Mouse (Mus musculus) embryonic facial prominence, embryonic 13.5 days (tissue): ENCODE measurements around the gene Arhgef10l. TPM values are rescaled to one million over a fixed set of nuclear protein-coding genes. Genes with fewer than 3 reads are reported as not detected.

ENCODE experiments used
- ATAC-seq: fragments of 200-750 bp; cut with Nextera tagmentation; 2 replicates; pipeline ENCODE4 v1.8.0; 2017; ENCODE audit warnings: low read depth; ENCODE audit not compliant: insufficient number of reproducible peaks, insufficient read depth, low FRiP score, low TSS enrichment
- H3K27ac ChIP-seq: fragments of 300-500 bp; sonication (generic); 2 replicates; pipeline ENCODE4 v1.5.1; 2015; ENCODE audit warnings: moderate library complexity, mild to moderate bottlenecking, inconsistent platforms
- H3K27me3 ChIP-seq: fragments of 300-500 bp; sonication (generic); 2 replicates; pipeline ENCODE4 v1.6.1; 2015; ENCODE audit warnings: mild to moderate bottlenecking, inconsistent platforms
- H3K36me3 ChIP-seq: fragments of 300-500 bp; sonication (generic); 2 replicates; pipeline ENCODE4 v1.6.1; 2015; ENCODE audit warnings: mild to moderate bottlenecking, inconsistent platforms
- H3K4me1 ChIP-seq: fragments of 300-500 bp; sonication (generic); 2 replicates; pipeline ENCODE4 v1.6.1; 2015; ENCODE audit warnings: inconsistent platforms
- H3K4me2 ChIP-seq: fragments of 300-500 bp; sonication (generic); 2 replicates; pipeline ENCODE4 v1.6.1; 2015; ENCODE audit warnings: moderate library complexity, mild to moderate bottlenecking, inconsistent platforms
- H3K4me3 ChIP-seq: fragments of 300-500 bp; sonication (generic); 2 replicates; pipeline ENCODE4 v1.5.1; 2015; ENCODE audit warnings: mild to moderate bottlenecking, inconsistent platforms
- H3K9ac ChIP-seq: fragments of 300-500 bp; sonication (generic); 2 replicates; pipeline ENCODE4 v1.6.1; 2015; ENCODE audit warnings: mild to moderate bottlenecking, inconsistent platforms
- H3K9me3 ChIP-seq: fragments of 300-500 bp; sonication (generic); 2 replicates; pipeline ENCODE4 v1.6.1; 2016; ENCODE audit warnings: inconsistent platforms
- WGBS: fragments of 180-500 bp; shearing (Covaris S2); methylation state at CpG from one replicate; pipeline ENCODE4 v1.1.7; 2015; ENCODE audit warnings: mixed read lengths; 5-methylcytosine and 5-hydroxymethylcytosine counted together
- polyA plus RNA-seq: library from polyadenylated mRNA; unstranded; fragments of >200 nt; fragmentation: Nextera tagmentation; extraction: Ambion mirVana; gene quantifications from 2 replicates; pipeline ENCODE4 v1.2.1, GENCODE M21; 2015

The Arhgef10l gene
- polyA plus RNA-seq, 1 experiment from 2014 or later: 11.5 TPM

- H3K36me3 ChIP-seq: peaks cover 69% of the 10 kb centered on the region
- ATAC-seq: no peak
- no peak overlapping the region for H3K4me2 ChIP-seq
- H3K9ac ChIP-seq: no peak overlapping the region
- no peak overlapping the region for H3K27ac ChIP-seq
- H3K4me1 ChIP-seq: no peaks in the 10 kb centered on the region
- H3K4me3 ChIP-seq: no peak overlapping the region
- no peaks in the 10 kb centered on the region for H3K9me3 ChIP-seq
- 48% methylated on average over 7 of the region's 7 CpGs for WGBS
- no peaks in the 10 kb centered on the region for H3K27me3 ChIP-seq
Measured at GRCm38 (mm10) chr4:140555273-140555672, 110.5 kb downstream of the Arhgef10l start.

DNA sequence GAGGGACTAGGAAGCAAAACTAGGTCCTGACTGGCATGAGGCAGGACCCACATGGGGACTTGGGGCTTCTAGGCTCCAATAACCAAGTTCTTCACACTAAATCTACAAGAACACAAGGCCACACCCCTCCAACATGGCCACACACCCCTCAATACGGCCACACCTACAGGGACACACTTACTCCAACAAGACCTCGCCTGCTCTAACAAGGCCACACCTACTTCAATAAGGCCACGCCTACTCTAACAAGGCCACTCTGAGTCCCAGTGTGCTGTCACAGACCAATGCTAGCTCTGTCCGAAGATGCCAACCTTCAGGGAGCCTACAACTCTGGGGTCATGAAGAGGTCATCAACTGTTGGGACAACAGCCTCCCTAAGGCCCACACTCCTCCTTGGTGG is 111.3 kb downstream of the Arhgef10l start:
- WGBS: 75% methylated on average over 4 of the region's 4 CpGs
- Histone ChIP-seq H3K36me3 (peaks cover 72% of the 10 kb centered on the region), H3K4me3 (no peak overlapping the region), H3K27me3 (no peaks in the 10 kb centered on the region), H3K9me3 (no peaks in the 10 kb centered on the region), H3K4me2 (no peak overlapping the region), H3K9ac (no peak overlapping the region), H3K4me1 (peaks cover 6% of the 10 kb centered on the region; the same call in 1 of the 2 replicates), H3K27ac (no peak overlapping the region)
- no peak for ATAC-seq

DNA sequence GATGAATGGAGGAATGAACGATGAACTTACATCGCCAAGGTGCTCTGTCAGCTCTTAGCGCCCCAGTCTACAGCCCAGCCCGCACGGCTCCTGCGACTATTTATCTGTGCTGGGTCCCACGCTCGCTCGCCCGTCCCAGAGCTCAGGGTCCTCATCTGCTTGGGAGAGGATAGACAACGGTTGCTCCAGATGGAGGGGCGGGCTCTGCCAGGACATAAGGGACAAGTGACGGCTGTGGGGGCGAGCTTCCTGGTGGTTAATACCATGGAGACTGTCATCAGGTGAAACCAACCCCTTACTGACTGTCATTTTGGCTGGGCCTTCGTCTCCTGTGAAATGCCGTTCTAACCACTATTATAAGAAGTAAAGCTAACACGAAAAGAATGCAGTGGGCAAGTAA is 114.0 kb downstream of the Arhgef10l start:
- Histone ChIP-seq H3K9me3 (no peaks in the 10 kb centered on the region), H3K4me2 (no peak overlapping the region), H3K4me1 (peaks cover 6% of the 10 kb centered on the region; the same call in 1 of the 2 replicates), H3K27ac (no peak overlapping the region), H3K9ac (no peak overlapping the region), H3K36me3 (peaks cover 71% of the 10 kb centered on the region), H3K27me3 (no peaks in the 10 kb centered on the region), H3K4me3 (no peak overlapping the region)
- no peak for ATAC-seq
- WGBS: 94% methylated on average over 17 of the region's 17 CpGs

GRCm38 (mm10) chr4:140550670-140551069 is 115.1 kb downstream of the Arhgef10l start:
- WGBS: 92% methylated on average over 6 of the region's 6 CpGs
- no peaks in the 10 kb centered on the region for H3K27me3 ChIP-seq
- H3K27ac ChIP-seq: 0 out of 2 replicates have a peak overlapping the region, but pooled peaks have one; percentile 34
- H3K4me3 ChIP-seq: no peak overlapping the region
- H3K9ac ChIP-seq: no peak overlapping the region
- no peak overlapping the region for H3K4me2 ChIP-seq
- no peak for ATAC-seq
- no peaks in the 10 kb centered on the region for H3K9me3 ChIP-seq
- H3K36me3 ChIP-seq: peaks cover 71% of the 10 kb centered on the region
- peaks cover 6% of the 10 kb centered on the region; the same call in 1 of the 2 replicates for H3K4me1 ChIP-seq

DNA sequence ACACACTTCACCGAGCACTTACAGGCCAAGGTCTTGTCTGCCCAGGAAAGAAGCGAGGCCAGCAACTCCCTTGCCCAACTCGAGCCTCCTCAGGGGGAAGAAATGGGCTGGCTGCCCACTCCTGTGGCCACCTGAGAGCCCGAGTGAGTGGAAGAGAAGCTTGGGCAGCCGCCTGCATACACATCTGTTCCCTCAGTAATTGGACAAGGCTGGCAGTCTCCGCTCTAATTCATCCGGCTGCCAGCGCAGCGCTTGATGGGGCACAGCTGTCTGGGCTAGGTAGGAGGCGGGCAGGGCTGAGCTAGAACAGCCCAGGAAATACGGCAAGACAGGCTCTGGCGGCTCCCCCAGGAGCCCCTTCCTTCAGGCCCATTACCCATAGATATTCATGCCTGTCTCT is 115.8 kb downstream of the Arhgef10l start:
- H3K9me3 ChIP-seq: no peaks in the 10 kb centered on the region
- H3K27me3 ChIP-seq: no peaks in the 10 kb centered on the region
- H3K4me1 ChIP-seq: peaks cover 6% of the 10 kb centered on the region; the same call in 1 of the 2 replicates
- no peak overlapping the region for H3K9ac ChIP-seq
- ATAC-seq: no peak
- no peak overlapping the region for H3K4me3 ChIP-seq
- WGBS: 61% methylated on average over 12 of the region's 12 CpGs
- H3K36me3 ChIP-seq: peaks cover 74% of the 10 kb centered on the region
- H3K27ac ChIP-seq: 0 out of 2 replicates have a peak overlapping the region, but pooled peaks have one; percentile 34
- H3K4me2 ChIP-seq: no peak overlapping the region

DNA sequence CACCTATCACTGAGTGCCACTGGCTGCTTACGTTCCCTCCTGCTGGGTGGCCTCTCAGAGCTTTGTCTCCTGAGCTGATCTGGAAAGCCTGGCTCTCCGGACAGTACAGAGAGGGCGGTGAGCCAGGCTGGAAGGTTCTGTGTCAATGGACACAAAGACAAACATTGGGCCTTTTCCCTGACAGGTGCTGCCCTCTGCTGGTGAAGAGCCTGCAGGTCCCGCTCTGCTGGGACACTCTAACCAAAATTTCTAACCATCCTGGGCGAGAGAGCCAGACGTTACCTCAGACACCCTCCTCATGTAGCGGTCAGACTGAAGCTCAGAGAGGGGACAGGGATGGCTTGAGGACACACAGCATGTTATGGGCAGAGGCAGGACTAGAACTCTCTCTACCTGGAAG is 118.3 kb downstream of the Arhgef10l start:
- no peaks in the 10 kb centered on the region for H3K9me3 ChIP-seq
- H3K4me2 ChIP-seq: no peak overlapping the region
- no peak overlapping the region for H3K9ac ChIP-seq
- 0 out of 2 replicates have a peak, but pooled peaks have one; percentile 23 for ATAC-seq
- 30% methylated on average over 7 of the region's 7 CpGs for WGBS
- H3K27me3 ChIP-seq: no peaks in the 10 kb centered on the region
- peaks cover 6% of the 10 kb centered on the region; the same call in 1 of the 2 replicates for H3K4me1 ChIP-seq
- no peak overlapping the region for H3K27ac ChIP-seq
- H3K36me3 ChIP-seq: peaks cover 68% of the 10 kb centered on the region
- H3K4me3 ChIP-seq: no peak overlapping the region

DNA sequence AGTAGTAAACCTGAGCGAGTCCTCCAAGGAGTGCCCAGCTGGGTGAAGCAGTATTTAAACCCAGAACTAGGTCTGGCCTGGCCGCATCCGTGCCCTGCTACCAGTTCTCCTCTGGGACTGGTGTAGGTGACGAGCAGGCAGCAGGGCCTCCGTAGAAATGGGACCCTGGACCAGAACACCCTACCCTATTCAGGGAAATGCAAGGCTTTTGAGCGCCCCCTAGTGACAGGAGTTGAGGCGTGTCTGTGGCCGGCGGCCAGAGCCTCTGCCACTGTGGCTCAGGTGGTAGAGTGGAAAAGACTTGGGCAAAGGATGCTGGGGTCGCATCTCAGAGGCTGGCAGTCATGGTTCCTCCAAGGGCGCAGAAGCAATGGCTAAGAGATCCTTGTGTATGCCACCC is 126.7 kb downstream of the Arhgef10l start:
- Histone ChIP-seq H3K36me3 (peaks cover 49% of the 10 kb centered on the region), H3K4me3 (no peak overlapping the region), H3K9ac (no peak overlapping the region), H3K9me3 (no peaks in the 10 kb centered on the region), H3K4me2 (no peak overlapping the region), H3K27me3 (no peaks in the 10 kb centered on the region), H3K27ac (no peak overlapping the region), H3K4me1 (peaks cover 5% of the 10 kb centered on the region)
- WGBS: 32% methylated on average over 11 of the region's 11 CpGs
- no peak for ATAC-seq

GRCm38 (mm10) chr4:140537561-140538021 is 128.2 kb downstream of the Arhgef10l start:
- H3K27me3 ChIP-seq: no peaks in the 10 kb centered on the region
- no peak overlapping the region for H3K4me3 ChIP-seq
- H3K4me2 ChIP-seq: no peak overlapping the region
- peaks cover 49% of the 10 kb centered on the region for H3K36me3 ChIP-seq
- no peak overlapping the region for H3K27ac ChIP-seq
- ATAC-seq: no peak
- H3K4me1 ChIP-seq: peaks cover 5% of the 10 kb centered on the region
- no peaks in the 10 kb centered on the region for H3K9me3 ChIP-seq
- WGBS: 67% methylated on average over 5 of the region's 5 CpGs
- H3K9ac ChIP-seq: no peak overlapping the region

DNA sequence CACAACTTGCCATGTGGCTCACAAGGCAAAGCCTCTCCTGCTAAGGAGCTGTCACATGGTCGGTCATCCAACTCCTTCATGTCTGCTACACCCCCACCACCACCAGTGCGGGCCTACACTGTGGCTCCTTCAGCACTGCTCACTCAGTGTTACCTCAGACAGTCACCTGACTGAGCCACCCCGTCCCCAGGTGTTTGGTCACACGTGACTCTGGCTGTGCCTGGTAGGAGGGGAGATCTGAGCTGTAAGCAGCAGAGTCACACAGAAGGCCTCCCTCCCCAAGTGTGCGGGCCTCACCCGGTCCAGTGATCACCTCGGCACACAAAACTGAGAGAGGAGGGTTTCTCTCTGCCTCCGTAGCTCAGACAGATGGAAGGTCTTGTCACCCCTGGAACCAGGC is 130.5 kb downstream of the Arhgef10l start:
- Histone ChIP-seq H3K27ac (no peak overlapping the region), H3K4me2 (no peak overlapping the region), H3K9ac (no peak overlapping the region), H3K9me3 (no peaks in the 10 kb centered on the region), H3K4me3 (no peak overlapping the region), H3K4me1 (peaks cover 9% of the 10 kb centered on the region), H3K27me3 (no peaks in the 10 kb centered on the region), H3K36me3 (peaks cover 45% of the 10 kb centered on the region)
- ATAC-seq: no peak
- WGBS: 86% methylated on average over 8 of the region's 8 CpGs

DNA sequence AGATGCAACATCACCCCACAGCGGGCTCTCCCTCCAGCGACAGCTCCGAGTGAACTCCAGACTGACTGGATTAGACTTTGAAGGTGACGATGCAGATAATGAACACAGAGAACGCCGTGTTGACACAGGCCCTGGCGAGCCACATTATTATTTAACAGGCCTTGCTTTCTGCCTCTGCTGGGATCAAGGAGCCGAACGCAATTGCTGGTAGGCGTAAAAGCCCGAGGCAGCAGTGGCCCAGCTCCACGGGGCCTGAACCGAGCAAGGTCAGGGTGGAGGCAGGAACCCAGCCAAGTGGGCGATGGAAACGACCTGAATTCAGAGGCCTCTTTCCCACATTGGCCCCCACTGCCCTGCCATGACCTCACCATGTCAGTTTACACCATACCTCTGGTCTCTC is 133.5 kb downstream of the Arhgef10l start:
- H3K4me1 ChIP-seq: peaks cover 7% of the 10 kb centered on the region
- peaks cover 50% of the 10 kb centered on the region for H3K36me3 ChIP-seq
- H3K9ac ChIP-seq: 0 out of 2 replicates have a peak overlapping the region, but pooled peaks have one; percentile 11
- no peak overlapping the region for H3K4me2 ChIP-seq
- 50% methylated on average over 15 of the region's 15 CpGs for WGBS
- no peak overlapping the region for H3K27ac ChIP-seq
- H3K9me3 ChIP-seq: no peaks in the 10 kb centered on the region
- H3K4me3 ChIP-seq: no peak overlapping the region
- no peaks in the 10 kb centered on the region for H3K27me3 ChIP-seq
- no peak for ATAC-seq

DNA sequence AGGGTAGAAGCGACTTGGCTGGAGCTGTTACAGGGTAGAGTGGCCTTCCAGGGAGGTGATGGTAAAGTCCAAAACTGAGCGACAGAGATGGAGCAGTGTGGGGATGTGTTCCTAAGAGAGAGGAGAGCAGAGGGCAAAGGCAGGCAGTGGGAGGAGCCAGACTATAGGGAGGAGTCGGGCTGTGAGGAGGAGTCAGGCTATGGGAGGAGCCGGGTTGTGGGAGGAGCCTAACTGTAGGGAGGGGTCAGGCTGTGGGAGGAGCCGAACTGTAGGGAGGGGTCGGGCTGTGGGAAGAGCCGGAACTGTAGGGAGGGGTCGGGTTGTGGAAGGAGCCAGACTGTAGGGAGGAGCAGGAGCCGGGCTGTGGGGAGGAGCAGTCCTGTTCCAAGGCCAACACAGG is 134.8 kb downstream of the Arhgef10l start:
- peaks cover 51% of the 10 kb centered on the region for H3K36me3 ChIP-seq
- H3K4me1 ChIP-seq: 0 out of 2 replicates have a peak, but pooled peaks cover 4% of the 10 kb centered on the region
- WGBS: 40% methylated on average over 9 of the region's 9 CpGs

GRCm38 (mm10) chr4:140529735-140530134 is 136.1 kb downstream of the Arhgef10l start:
- no peaks in the 10 kb centered on the region for H3K9me3 ChIP-seq
- H3K9ac ChIP-seq: no peak overlapping the region
- WGBS: 86% methylated on average over 14 of the region's 14 CpGs
- no peak overlapping the region for H3K4me2 ChIP-seq
- H3K27me3 ChIP-seq: no peaks in the 10 kb centered on the region
- no peak overlapping the region for H3K27ac ChIP-seq
- peaks cover 51% of the 10 kb centered on the region for H3K36me3 ChIP-seq
- ATAC-seq: no peak
- H3K4me1 ChIP-seq: 0 out of 2 replicates have a peak, but pooled peaks cover 4% of the 10 kb centered on the region
- H3K4me3 ChIP-seq: no peak overlapping the region

More for the DNA sequence above, 134.8 kb downstream of the Arhgef10l start:
- ATAC-seq: no peak
- Histone ChIP-seq H3K27me3 (no peaks in the 10 kb centered on the region), H3K4me2 (no peak overlapping the region), H3K4me3 (no peak overlapping the region), H3K9ac (no peak overlapping the region), H3K27ac (no peak overlapping the region), H3K9me3 (no peaks in the 10 kb centered on the region)
